Mouse (Mus musculus) c-Kit-positive CD71-positive TER-119-positive erythroid progenitor cells, embryonic 14.5 days (primary cell): ENCODE measurements around the gene Gatd1.

Source experiments
- DNase-seq: peaks from one replicate; pipeline ENCODE4 v3.0.0-alpha.2; 2013; ENCODE audit warnings: low spot score

The Gatd1 gene

DNA sequence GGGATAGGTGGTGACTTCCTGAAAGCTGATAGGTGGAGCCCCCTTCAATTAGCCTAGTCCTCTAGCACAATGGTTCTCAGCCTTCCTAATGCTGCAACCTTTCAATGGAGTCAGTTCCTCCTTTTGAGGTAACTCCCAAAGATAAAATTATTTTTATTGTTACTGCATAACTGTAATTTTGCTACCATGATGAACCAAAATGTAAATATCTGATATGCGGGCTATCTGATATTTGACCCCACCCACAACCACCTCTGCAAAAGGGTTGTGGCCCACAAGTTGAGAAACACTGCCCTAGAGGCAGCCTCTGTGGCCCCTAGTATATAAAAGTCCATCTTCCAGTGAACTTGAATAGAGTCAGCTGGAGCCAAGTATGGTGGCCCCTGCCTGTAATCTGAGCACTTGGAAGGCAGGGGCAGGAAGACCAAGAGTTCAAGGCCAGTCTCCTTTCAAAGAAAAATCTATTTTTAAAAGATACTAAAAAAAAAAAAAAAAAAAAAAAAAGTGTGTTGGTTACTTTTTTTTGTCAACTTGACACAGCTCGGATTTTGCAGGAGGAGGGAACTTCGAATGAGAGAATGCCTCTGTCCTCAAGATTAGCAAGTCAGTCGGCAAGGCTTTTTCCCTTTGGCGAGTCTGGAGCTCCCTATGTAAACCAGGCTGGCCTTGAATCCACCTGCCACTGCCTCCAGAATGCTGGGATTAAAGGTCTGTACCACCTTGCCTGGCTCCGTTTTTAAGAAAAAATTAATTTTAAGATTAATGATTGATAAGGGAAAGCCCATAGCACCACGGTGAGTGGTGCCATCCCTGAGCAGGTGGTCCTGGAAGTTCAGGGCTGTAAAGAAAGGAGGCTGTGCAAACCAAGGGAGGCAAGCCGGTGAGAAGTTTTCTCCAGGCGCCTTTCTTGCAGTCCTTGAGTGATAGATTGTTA, 23.3 kb downstream of the Gatd1 start:
- no peak for DNase-seq

DNA sequence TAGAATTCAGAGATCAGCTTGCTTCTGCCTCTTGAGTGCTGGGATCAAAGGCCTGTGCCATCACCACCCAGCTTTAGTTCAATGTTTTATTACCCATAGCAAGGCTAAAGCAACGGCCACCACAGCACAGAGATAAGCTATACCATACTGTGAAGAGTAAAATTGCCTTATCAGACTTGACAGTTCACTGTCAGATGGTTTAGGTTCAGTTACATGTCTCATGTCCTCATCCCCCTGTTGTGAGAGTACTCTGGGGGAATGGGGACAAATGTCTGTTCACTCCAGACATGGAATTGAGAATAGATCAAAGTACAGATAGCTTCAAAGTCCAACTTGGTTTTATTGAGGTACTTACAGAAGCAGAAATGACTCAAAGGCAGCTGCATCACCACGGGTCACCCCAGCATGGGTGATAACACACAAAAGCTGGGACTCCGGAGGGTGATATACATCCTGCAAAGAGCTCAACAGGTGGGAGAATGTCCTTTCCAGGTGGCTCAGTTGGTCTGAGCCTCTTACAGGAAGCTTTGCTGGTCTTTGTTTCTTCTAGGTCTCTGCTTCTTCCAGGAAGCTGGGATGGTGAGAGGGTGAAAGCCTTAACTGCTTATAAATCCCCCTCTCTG, 25.3 kb downstream of the Gatd1 start:
- DNase-seq: peak; percentile 62

DNA sequence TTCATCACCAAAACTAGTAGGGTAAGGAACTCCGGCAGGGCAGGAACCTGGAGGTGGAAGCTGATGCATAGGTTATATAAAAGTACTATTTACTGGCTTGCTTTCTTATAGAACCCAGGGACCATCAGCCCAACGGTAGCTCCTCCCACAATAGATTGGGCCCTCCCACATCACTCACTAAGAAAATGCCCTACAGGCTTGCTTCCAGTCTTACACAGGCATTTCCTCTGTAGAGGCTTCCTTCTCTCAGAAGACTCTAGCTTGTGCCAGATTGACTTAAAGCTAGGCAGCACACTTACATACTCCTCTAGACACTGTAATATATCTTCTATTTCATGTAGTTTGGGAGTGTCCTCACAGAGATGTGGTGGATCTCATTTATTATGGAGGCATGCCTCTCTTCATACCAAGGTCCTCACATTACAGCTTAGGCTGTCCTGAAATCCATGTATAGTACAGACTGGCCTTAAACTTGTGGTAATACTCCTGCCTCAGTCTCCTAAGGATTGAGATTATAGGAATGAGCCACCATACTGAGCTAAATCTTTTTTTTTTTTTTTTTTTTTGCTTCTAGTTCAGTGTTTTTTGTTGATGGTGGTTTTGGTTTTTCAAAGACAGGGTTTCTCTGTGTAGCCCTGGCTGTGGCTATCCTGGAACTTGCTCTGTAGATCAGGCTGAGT, 26.0 kb downstream of the Gatd1 start:
- no peak for DNase-seq

DNA sequence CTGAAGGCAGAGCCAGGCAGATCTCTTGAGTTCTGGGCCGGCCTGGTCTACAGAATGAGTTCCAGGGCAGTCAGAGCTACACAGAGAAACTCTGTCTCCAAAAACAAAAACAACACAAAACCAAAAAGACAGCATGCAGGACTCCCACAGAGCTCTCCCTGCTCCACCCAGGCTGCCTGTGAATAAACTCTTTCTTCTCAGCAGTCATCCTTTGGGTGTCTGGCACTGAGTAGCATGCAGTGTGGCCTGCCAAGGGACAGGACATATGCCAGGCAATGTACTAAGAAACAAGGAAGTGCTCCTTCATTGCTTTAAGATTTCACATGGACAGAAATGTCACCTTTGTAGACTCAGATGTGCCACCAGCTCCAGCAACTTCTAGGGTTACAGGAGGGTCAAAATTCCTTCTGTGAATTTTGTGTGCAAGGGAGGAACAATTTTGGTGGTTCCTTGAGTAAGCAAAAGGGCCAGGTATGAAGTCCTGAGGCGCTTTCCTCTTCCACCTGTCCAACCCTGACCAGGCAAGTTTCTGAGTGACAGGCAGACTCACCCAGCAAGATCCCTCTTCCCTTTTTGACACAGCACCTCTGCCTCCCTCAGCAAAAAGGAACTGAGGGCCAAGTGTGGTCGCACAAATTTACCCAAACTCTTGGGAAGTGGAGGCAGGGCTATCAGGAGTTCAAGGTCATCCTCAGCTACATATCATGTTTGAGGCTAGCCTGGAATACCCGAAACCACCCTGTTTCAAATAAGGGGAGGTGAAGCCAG, 32.7 kb downstream of the Gatd1 start:
- no peak for DNase-seq

DNA sequence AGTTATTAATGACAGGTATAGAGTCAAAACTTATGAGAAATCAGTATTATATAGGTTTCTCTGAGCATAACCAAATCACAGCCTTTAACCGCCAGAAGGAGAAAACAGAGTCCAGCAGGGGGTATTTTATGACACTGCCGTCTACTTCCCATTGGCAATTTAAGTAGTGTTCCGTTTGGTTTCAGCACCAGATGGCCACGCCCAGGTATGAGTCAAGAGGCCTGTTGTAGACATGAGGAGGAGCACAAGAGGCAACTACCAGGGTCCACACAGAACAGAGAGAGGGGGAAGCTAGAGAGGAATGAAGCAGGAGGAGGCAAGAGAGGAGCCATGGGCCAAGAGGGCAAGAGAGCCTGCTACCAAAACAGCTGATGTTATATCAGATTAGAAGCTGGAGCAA, 34.4 kb downstream of the Gatd1 start:
- no peak for DNase-seq

DNA sequence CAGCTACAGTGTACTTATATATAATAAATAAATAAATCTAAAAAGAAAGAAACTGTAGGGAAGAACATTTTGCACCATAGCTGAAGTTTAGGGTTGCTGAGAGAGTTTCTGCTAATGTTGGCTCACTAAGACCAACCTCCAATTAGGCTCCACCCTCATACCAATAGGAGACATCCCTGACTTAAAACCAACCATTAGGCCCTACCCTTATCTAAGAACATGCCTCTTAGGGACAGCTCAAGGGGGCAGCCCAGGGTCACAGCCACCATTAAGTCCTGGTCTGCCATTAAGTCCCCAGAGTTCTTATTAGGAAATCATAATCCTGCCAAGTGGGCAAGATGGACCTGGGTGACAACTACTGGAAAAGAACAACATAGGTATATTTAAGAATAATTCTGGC, 39.5 kb downstream of the Gatd1 start:
- no peak for DNase-seq

DNA sequence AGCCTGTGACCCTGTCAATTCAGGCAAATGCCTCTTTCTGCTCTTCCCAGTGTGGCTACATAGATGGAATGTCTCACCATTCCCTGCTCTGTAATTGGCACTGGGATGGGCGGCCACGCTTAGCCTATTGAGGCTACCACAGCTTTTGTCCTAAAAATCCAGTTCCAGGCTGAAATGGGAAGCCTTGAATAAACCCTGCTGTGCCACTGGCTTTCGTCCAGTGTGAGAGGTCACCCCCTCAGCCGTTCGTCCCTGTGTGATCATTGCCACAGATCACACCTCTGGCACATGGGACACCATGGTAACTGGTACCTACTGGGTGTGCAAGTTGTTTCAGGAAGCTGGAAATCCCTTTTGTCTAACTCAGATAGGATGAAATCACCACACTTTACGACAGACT, 40.3 kb downstream of the Gatd1 start:
- no peak for DNase-seq

DNA sequence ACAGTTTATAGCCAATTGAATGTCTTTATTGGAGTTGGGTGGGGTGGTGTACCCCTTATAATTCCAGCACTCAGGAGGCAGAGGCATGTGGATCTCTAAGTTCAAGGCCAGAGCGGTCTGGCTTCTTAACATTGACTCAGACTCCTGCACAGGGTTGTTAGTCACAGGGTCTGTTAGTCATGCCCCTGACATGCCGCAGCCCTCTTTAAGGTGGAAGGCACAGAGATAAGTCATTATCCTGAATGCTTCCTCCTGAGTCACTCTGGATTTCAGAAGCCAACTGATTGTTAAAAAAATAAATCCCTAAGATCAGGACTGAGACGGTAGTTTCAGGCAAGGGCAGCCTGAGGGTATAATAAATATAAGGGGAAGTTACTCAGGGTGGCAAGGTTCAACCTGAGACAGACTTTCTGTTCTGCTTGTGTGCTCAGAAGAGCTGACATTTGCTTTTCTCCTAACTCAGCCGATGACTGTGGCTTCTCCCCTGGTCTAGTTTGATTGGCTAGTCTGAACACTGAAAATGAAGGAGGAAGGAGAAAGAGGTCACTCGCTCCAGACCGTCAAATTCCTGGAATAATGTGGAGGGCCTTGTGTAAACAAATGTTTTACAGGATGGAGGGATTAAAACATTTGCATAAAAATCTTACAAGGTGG, 41.9 kb downstream of the Gatd1 start:
- no peak for DNase-seq

DNA sequence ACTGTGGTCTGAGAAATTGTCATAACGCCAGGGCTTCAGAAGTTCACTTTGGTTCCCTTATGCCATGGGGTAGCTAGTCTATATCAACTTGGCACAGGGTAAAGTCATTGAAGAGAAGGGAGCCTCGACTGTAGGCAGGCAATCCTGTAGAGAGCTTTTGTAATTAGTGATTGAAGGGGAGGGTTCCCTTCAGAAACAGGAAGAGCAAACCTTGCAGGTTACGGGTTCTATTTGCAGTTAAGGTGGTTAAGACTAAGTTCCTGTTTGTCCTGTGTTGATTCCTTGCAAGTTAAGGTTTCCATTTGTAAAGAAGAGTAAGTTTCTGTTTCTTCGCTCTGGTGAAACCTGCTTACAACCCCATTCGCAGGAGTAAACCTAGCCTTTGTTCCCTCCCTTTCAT, 44.0 kb downstream of the Gatd1 start:
- no peak for DNase-seq

DNA sequence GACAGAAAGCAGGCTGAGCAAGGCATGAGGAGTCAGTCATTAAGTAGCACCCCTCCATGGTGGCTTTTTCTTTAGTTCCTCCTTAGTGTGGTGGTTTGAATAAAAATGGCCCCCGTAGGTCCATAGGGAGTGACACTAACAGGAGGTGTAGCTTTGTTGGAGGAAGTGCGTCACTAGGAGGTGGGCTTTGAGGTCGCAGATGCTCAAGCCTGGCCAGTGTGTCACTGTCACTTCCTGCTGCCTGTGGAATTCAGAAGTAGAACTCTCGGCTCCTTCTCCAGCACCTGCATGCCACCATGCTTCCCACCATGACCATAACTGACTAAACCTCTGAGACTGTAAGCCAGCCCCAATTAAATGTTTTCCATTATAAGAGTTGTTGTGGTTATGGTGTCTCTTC, 46.6 kb downstream of the Gatd1 start:
- no peak for DNase-seq

DNA sequence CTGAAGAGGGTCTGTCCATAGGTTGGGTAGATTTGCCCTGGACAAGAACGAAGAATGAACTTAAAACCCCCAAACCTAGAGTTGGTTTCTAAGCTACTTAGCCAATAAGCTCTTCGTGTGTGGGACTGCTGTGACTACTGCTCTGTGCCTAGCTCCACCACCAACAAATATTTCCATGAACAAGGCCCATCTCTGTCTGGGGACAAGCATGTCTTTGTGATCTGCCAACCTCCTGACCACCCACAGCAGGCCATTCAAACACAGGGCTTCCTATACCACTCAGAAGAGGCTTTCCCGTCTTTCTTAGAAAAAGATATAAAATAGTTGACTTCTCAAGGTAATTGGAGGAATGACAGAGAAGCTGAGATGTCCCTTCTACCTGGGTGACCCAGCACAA, 48.9 kb downstream of the Gatd1 start:
- peak; percentile 22 for DNase-seq

DNA sequence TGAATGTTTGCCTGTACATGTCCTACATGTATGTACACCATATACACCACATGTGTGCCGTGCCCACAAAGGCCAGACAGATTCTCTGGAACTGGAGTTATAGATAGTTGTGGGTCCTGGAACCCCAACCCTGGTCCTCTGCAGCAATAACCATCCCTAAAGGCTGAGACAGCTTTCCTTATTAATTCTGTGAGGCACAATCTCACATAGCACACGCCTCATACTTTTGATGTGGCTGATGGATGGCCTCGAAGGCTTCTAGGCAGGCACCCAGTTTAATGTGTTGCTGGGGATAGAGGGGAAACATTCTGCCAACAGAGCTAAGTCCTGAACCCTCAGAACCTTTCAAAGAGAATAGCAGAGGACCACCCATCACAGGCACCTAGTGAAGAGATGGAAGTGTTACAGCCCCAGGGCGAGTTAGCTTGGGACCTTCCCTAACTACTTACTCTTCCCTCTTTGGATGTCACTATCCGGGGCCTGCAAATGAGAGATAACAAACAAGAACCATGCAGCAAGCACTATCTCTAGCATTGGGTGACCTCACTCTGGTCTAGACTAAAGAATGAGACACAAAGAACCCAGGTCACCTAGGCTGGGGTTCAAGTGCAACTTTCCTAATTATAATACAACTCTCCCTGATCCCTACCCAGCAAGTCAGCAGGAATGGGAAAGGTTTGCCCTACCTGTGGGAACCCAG, 49.4 kb downstream of the Gatd1 start:
- DNase-seq: peak; percentile 85

DNA sequence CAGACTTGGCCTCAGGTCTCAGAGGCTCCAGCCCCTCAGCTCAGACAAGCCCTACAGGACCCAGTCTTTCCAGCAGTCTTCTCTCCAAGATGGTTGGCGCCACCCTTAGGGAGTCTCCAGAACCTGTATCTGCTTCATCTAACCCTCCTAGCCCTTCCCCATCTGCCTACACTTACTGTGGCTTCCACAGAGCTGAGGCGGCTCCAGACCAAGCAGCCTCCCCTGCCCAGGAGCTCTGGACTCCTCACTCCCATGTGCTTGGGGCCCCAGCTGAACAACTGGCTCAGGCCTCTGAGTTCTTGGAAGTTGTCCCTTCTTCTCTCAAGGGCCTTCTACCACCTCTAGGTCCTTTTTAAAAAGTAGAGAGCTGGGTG, 50.2 kb downstream of the Gatd1 start:
- DNase-seq: no peak

DNA sequence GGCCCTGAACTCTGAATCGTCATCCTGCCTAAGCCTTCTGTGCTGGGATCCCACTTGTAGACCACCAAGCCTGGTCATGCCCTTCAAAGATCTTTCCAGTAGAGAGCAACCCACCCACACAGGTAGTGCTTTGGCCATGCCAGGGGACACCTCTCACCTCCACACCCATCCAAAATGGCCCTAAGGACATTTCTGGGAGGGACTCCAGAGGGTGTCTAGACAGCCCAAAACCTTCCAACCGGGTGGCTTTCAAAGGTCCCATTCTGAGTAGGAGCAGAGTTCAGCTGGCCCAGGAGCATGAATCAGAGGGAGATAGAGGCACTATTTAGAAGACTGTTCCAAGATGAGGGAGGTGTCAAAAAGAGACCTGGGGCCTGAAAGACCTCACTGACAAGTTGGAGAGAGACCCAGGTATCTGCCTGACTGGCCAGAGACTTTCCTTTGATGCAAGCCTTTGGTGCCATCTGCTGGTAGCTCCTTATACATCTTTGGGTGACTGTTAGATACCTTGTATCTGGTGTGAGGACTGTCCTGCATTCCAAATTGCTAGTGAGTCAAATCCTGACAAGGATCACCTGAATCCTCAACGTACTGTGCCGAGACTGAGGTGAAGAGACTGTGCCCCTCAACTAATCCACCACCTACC, 50.7 kb downstream of the Gatd1 start:
- peak; percentile 91 for DNase-seq

DNA sequence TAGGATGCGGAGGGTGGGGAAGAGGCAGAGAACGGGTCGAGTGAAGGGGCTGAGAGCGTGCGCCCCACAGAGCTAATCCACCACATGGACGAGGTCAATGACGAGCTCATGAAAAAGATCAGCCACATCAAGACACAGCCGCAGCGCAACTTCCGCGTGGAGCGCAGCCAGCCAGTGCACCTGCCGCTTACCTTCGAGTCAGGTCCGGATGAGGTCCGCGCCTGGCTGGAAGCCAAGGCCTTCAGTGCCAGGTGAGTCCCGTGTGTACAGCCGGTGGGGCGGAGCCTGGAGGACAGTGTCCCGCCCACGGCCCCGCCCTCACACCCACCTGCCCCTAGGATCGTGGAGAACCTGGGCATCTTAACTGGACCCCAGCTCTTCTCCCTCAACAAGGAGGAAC, 52.4 kb downstream of the Gatd1 start:
- DNase-seq: no peak
